Mouse (Mus musculus): ENCODE measurements around the gene Mertk. TPM values are rescaled to one million over a fixed set of nuclear protein-coding genes. Genes with fewer than 3 reads are reported as not detected.

The Mertk gene
- polyA plus RNA-seq, 1 experiment = 11.0 TPM

GRCm38 (mm10) chr2:128765787-128766186 lies 67.0 kb downstream of the Mertk start:
- Histone ChIP-seq H3K27ac (ENCODE audit: insufficient read depth, low read depth, low read length) (peak overlapping the region; percentile 80), H3K36me3 (ENCODE audit: control insufficient read depth, insufficient read depth, low read length) (peaks cover 49% of the 10 kb centered on the region), H3K4me3 (ENCODE audit: low read depth, low read length) (no peak overlapping the region), H3K27me3 (ENCODE audit: control insufficient read depth, insufficient read depth, low read length) (no peaks in the 10 kb centered on the region), H3K4me1 (ENCODE audit: control insufficient read depth, insufficient read depth, insufficient read length, low read length) (peaks cover 8% of the 10 kb centered on the region; the same call in 1 of the 2 replicates)
- no peak for TF ChIP-seq POLR2A (IDR thresholded peaks at IDR 0.05; ENCODE audit: low read depth, low read length)
- TF ChIP-seq CTCF (IDR thresholded peaks at IDR 0.05; ENCODE audit: extremely low read depth, insufficient read length, insufficient replicate concordance, low read depth, low read length) = no peak
- 27% methylated on average over 1 of the region's 1 CpGs for WGBS

GRCm38 (mm10) chr2:128768545-128769247 lies 69.9 kb downstream of the Mertk start:
- Histone ChIP-seq H3K4me3 (ENCODE audit: low read depth, low read length) (no peak overlapping the region), H3K36me3 (ENCODE audit: control insufficient read depth, insufficient read depth, low read length) (peaks cover 38% of the 10 kb centered on the region), H3K4me1 (ENCODE audit: control insufficient read depth, insufficient read depth, insufficient read length, low read length) (peaks cover 8% of the 10 kb centered on the region; the same call in 1 of the 2 replicates), H3K27me3 (ENCODE audit: control insufficient read depth, insufficient read depth, low read length) (no peaks in the 10 kb centered on the region), H3K27ac (ENCODE audit: insufficient read depth, low read depth, low read length) (0 out of 2 replicates have a peak overlapping the region, but pooled peaks have one; percentile 1)
- no peak for TF ChIP-seq CTCF (IDR thresholded peaks at IDR 0.05; ENCODE audit: extremely low read depth, insufficient read length, insufficient replicate concordance, low read depth, low read length)
- no peak for TF ChIP-seq POLR2A (IDR thresholded peaks at IDR 0.05; ENCODE audit: low read depth, low read length)
- 27% methylated on average over 4 of the region's 4 CpGs for WGBS

DNA sequence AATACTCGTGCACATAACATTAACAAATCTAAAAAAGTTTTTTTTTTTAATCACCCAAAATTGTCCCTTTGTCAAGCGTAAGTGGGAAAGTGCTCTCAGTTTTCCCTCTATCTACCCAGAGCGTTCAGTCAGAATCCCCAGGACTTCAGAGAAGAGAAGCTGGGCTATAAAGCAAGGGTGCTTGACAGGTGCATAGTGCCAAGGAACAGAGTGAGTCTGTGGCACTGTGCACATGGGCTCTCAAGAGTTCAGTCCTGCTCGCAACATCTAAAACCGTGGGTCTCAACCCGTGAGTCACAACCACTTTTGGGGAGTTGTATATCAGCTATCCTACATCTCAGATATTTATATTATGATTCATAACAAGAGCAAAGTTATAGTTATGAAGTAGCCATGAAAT lies 71.8 kb downstream of the Mertk start:
- Histone ChIP-seq H3K36me3 (ENCODE audit: control insufficient read depth, insufficient read depth, low read length) (peaks cover 36% of the 10 kb centered on the region), H3K27ac (ENCODE audit: insufficient read depth, low read depth, low read length) (no peak overlapping the region), H3K27me3 (ENCODE audit: control insufficient read depth, insufficient read depth, low read length) (no peaks in the 10 kb centered on the region), H3K4me3 (ENCODE audit: low read depth, low read length) (no peak overlapping the region), H3K4me1 (ENCODE audit: control insufficient read depth, insufficient read depth, insufficient read length, low read length) (peaks cover 3% of the 10 kb centered on the region; the same call in 1 of the 2 replicates)
- no peak for TF ChIP-seq CTCF (IDR thresholded peaks at IDR 0.05; ENCODE audit: extremely low read depth, insufficient read length, insufficient replicate concordance, low read depth, low read length)
- no peak for TF ChIP-seq POLR2A (IDR thresholded peaks at IDR 0.05; ENCODE audit: low read depth, low read length)
- WGBS = 90% methylated on average over 6 of the region's 6 CpGs

DNA sequence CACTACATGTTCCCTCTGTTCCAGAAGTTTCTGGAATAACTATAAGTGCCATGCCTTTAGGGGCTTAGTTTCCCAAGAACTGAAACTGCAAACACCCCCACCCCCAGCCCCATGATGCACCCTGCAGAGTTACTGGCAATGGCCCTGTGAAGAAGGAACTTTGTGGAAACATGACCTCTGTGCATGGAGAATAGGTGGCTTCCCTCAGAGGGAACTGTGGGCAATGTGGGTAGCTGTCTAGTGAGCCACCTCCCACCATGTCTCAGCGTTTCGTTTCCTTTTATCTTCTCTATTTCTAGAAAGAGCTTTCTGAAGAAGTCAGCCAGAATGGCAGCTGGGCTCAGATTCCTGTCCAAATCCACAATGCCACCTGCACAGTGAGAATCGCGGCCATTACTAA lies 72.3 kb downstream of the Mertk start:
- H3K27ac ChIP-seq (ENCODE audit: insufficient read depth, low read depth, low read length) = no peak overlapping the region
- no peak for TF ChIP-seq CTCF (IDR thresholded peaks at IDR 0.05; ENCODE audit: extremely low read depth, insufficient read length, insufficient replicate concordance, low read depth, low read length)
- no peak for TF ChIP-seq POLR2A (IDR thresholded peaks at IDR 0.05; ENCODE audit: low read depth, low read length)
- H3K27me3 ChIP-seq (ENCODE audit: control insufficient read depth, insufficient read depth, low read length) = no peaks in the 10 kb centered on the region
- peaks cover 38% of the 10 kb centered on the region for H3K36me3 ChIP-seq (ENCODE audit: control insufficient read depth, insufficient read depth, low read length)
- 90% methylated on average over 4 of the region's 4 CpGs for WGBS
- peaks cover 2% of the 10 kb centered on the region; the same call in 1 of the 2 replicates for H3K4me1 ChIP-seq (ENCODE audit: control insufficient read depth, insufficient read depth, insufficient read length, low read length)
- no peak overlapping the region for H3K4me3 ChIP-seq (ENCODE audit: low read depth, low read length)

DNA sequence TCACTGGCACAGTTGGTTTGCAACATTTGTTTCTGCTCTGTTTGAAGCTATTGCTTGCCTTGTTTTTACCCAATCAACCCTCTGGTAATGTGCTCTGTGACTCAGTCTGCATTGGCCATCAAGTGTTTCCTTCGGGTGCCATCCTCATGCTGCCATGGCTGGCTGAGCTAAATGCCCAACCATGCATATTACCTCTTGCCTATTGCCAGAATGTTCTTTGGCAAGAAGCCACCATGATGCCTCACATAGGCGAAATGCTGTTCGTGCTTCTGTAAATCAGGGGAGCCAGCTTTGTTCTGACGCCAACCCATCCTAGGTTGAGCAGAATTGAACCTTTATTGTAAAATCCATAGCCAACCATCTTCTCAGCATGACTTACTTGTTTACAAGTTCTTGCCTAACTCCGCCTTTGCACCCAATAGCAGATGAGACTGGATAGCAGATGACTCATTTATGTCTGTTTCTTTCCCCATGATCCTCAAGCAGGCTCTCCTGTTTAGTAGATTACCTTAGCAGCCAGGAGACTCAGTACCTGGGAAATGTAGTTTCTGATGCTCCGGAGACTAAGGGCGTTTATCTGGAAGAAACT lies 73.1 kb downstream of the Mertk start:
- Histone ChIP-seq H3K4me3 (ENCODE audit: low read depth, low read length) (no peak overlapping the region), H3K4me1 (ENCODE audit: control insufficient read depth, insufficient read depth, insufficient read length, low read length) (no peaks in the 10 kb centered on the region), H3K36me3 (ENCODE audit: control insufficient read depth, insufficient read depth, low read length) (peaks cover 37% of the 10 kb centered on the region), H3K27ac (ENCODE audit: insufficient read depth, low read depth, low read length) (no peak overlapping the region), H3K27me3 (ENCODE audit: control insufficient read depth, insufficient read depth, low read length) (no peaks in the 10 kb centered on the region)
- 94% methylated on average over 7 of the region's 7 CpGs for WGBS
- no peak for TF ChIP-seq POLR2A (IDR thresholded peaks at IDR 0.05; ENCODE audit: low read depth, low read length)
- no peak for TF ChIP-seq CTCF (IDR thresholded peaks at IDR 0.05; ENCODE audit: extremely low read depth, insufficient read length, insufficient replicate concordance, low read depth, low read length)

- 88% methylated on average over 5 of the region's 5 CpGs for WGBS
- TF ChIP-seq POLR2A (IDR thresholded peaks at IDR 0.05; ENCODE audit: low read depth, low read length) (no peak), CTCF (IDR thresholded peaks at IDR 0.05; ENCODE audit: extremely low read depth, insufficient read length, insufficient replicate concordance, low read depth, low read length) (no peak)
Measured at GRCm38 (mm10) chr2:128782231-128782630, 83.5 kb downstream of the Mertk start.

DNA sequence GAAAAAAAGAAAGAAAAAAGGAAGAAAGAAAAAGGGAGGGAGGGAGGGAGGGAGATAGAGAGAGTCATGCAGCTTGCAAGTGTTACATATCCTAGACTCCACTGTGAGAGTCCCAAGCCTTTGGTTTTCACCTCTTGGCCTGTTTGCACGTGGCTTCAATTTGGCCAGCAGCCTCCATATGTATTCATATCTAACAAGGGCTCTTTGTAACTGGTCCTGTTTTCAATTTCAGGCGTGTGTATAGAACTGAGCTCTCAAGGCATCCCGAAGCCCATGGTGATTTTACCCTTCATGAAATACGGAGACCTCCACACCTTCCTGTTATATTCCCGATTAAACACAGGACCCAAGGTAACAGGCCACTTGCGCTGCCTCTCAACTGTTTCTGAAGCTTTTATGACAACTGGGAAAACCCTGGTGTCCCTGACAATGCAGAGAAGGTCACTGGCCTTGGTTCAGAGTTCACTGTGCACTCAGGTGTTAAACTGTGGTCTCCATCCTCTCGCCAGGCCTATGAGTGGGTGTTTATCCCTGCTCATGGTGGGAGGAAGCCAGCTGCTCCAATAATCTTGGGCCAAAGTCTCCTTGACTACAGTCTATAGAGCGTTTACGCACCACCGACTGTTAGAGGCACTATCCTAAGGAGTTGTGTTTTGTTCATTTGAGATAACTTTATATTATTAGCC lies 85.0 kb downstream of the Mertk start:
- 83% methylated on average over 10 of the region's 10 CpGs for WGBS
- TF ChIP-seq POLR2A (IDR thresholded peaks at IDR 0.05; ENCODE audit: low read depth, low read length) (no peak), CTCF (IDR thresholded peaks at IDR 0.05; ENCODE audit: extremely low read depth, insufficient read length, insufficient replicate concordance, low read depth, low read length) (no peak)
- Histone ChIP-seq H3K4me3 (ENCODE audit: low read depth, low read length) (no peak overlapping the region), H3K4me1 (ENCODE audit: control insufficient read depth, insufficient read depth, insufficient read length, low read length) (no peaks in the 10 kb centered on the region), H3K36me3 (ENCODE audit: control insufficient read depth, insufficient read depth, low read length) (peaks cover 51% of the 10 kb centered on the region), H3K27ac (ENCODE audit: insufficient read depth, low read depth, low read length) (no peak overlapping the region), H3K27me3 (ENCODE audit: control insufficient read depth, insufficient read depth, low read length) (no peaks in the 10 kb centered on the region)

More at GRCm38 (mm10) chr2:128782231-128782630, 83.5 kb downstream of the Mertk start:
- Histone ChIP-seq H3K27me3 (ENCODE audit: control insufficient read depth, insufficient read depth, low read length) (no peaks in the 10 kb centered on the region), H3K4me1 (ENCODE audit: control insufficient read depth, insufficient read depth, insufficient read length, low read length) (no peaks in the 10 kb centered on the region), H3K4me3 (ENCODE audit: low read depth, low read length) (no peak overlapping the region), H3K27ac (ENCODE audit: insufficient read depth, low read depth, low read length) (no peak overlapping the region), H3K36me3 (ENCODE audit: control insufficient read depth, insufficient read depth, low read length) (peaks cover 59% of the 10 kb centered on the region)

Data from small intestine, adult 2 months (tissue).